Mouse (Mus musculus) neutrophil, adult 65 days (primary cell): ENCODE measurements around the gene Ccdc47. TPM values are rescaled to one million over a fixed set of nuclear protein-coding genes. Genes with fewer than 3 reads are reported as not detected.

ENCODE experiments used
- total RNA-seq: library from RNA; stranded (reverse); gene quantifications from 2 replicates; pipeline ENCODE4 v1.2.4, GENCODE M21; 2023

The Ccdc47 gene
- total RNA-seq: 22.5 and 24.8 TPM in 2 replicates

GRCm38 (mm10) chr11:106215927-106216729 lies at the start of gene Ccdc47:
Gene Ccdc47 (minus strand): TSS chr11:106216344.

DNA sequence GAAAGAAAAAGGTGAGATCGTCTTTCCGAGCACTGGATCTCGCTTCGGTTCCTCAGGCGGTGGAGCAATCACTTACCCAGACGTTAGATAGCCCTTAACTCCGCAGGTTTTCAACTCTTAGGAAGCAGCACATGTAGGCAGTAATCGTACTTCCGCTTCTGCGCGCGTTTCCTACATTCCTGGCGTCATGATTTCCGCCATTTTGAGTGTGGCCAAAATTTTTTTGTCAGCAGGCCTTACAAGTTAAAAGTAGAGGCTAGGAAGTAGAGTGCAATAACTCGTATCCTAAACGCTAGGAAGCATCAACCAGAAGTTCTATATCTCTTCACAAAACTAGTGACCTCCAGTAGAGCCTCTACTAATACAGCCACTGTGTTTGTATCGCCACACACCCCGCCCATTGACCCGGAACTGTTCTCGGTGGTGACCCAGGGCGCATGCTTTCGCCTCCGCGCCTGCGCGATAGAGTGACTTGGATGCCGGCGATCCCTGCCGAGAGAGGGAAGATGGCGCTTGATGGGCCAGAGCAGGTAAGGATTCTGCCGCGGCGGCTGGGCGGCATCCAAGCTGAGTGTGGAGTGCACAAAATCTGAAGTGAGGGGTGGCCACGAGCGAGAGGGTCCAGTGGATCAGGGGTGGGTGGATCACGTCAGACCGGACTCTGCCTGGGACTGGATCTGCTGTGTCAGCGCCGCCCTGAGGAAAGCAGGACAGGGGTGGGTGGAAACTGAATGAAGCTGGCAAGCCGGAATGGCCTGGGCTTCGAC lies 39.7 kb upstream of the Ccdc47 start, which contains the start of the genes Ftsj3 and Psmc5:
Gene Ftsj3, minus strand, starts transcription at position 395 of the 767 bp plus-strand sequence.
Gene Psmc5, plus strand, starts transcription at position 470 of the 767 bp plus-strand sequence.

DNA sequence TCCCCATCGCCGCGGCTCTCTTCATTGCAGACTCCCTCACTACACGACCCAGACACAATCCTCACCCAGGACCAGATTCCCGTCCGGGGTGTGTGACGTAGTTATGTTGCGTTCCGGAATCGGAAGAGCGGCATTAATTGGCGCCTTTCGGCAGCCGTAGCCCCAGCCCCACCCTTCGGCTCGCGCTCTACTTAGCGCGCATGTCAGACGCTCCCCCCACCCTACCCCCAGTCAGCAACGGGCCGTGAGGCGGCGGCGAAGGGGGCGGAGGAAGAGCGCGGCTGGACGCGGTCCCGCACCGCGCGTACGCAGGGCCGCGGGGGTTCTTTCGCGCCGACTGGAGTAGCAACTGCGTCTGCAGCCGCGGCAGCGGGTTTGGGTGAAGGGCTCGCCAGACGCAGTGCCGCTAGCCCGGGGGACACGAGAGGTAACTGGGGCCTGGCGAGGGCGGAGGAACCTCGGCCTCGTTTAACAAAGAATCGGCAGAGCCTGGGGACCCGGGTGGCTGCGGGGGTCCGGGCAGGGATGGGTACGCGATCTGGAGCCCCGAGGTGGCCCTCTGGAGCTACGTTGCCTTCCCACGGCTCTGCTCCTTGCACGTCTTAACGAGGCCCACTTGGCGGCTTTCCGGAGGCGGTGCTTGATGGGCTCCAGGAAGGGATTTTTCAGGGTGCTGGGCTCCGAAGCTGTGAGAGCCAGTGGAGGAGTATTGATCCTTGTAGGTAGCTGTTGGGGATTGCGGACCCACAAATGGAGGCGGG lies 766 bp upstream of the Ccdc47 start, which contains the start of gene Ddx42:
Gene Ddx42, plus strand, starts transcription at position 197 of the 761 bp plus-strand sequence.

DNA sequence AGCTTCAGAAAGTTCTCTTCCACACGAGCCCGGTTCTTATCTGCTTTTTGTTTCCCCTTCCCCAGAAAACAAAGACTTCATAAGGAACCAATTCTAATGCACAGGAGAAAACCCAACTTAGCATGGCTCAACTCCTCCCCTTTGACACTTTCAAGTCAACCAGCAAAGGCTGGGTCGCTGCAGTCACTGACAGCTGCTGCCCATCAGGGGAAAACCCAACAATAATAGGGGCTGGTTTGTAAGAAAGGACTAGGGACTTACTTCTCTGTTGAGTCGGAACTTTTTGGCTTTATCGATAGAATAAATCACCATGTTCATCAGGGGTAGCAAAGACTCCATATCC lies 14.1 kb downstream of the Ccdc47 start, which contains the start of gene Strada:
Gene Strada, minus strand, starts transcription at position 46 of the 343 bp plus-strand sequence.

DNA sequence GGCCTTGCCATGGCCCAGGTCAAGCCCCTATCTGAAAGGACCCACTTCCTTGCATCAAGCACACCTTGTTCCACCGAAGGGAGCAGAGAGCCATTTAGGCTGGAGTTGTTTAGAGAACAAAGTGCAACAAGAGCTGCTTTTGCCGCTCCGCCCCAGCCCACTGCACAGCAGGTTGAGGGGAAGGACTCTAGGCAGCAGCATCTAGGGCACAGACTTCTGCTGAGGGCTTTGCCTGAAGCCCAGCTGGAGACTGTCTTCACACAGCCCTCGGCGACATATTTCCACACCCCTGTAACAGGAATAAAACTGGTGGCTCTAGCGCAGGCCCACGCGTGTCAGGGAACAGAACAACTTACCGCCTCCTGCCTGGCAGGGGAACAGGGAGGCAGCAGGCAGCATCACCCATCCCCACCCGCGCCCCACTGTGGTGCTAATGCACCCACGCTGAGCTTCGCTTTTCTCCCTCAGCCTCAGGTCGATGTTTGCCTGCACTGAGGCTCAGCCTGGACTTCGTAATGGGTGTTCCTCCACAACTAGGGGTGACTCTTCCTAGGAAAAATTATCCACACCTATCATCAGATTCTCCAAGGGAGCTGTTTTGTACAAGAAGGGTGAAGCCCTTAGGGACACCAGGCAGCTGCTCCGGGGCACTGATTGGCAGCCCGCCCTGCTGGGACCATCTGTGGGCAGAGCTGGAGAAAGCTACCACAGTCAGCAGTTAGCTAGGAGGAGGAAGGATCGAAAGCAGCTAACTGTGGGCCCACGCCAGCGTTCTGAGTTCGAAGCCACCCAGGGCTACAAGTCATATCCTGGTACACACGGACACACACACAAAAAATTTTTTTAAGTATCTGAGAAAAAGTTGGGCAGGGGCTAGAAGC lies 55.1 kb downstream of the Ccdc47 start, which contains the start of the genes Gm10840 and Limd2:
Gene Gm10840, plus strand, starts transcription at position 10 of the 881 bp plus-strand sequence.
Gene Limd2, minus strand, starts transcription at position 20 of the 881 bp plus-strand sequence.

Other genes starting within 250 kb of the Ccdc47 start
- 0.73 and 2.0 TPM in 2 replicates for gene Ace, start 248.4 kb downstream of the Ccdc47 start, total RNA-seq
- not detected in 2 replicates for gene Ace3, start 221.7 kb downstream of the Ccdc47 start, total RNA-seq
- not detected in 2 replicates for gene Kcnh6, start 208.2 kb downstream of the Ccdc47 start, total RNA-seq
- 43.3 and 48.1 TPM in 2 replicates for gene Dcaf7, start 179.5 kb downstream of the Ccdc47 start, total RNA-seq
- gene Taco1, start 150.3 kb downstream of the Ccdc47 start, total RNA-seq: 3.5 and 4.1 TPM in 2 replicates
- gene Map3k3, start 131.7 kb downstream of the Ccdc47 start, total RNA-seq: 193 and 212 TPM in 2 replicates
- gene Gm10840, start 55.5 kb downstream of the Ccdc47 start, total RNA-seq: 2.3 and 4.2 TPM in 2 replicates
- gene Limd2, start 55.5 kb downstream of the Ccdc47 start, total RNA-seq: 392 and 416 TPM in 2 replicates
- gene Strada, start 14.2 kb downstream of the Ccdc47 start, total RNA-seq: 19.7 and 23.4 TPM in 2 replicates
- gene Ddx42, start 582 bp upstream of the Ccdc47 start, total RNA-seq: 35.1 and 40.9 TPM in 2 replicates
- gene Ftsj3, start 39.7 kb upstream of the Ccdc47 start, total RNA-seq: 11.2 and 27.4 TPM in 2 replicates
- 26.6 and 32.7 TPM in 2 replicates for gene Psmc5, start 39.8 kb upstream of the Ccdc47 start, total RNA-seq
- 74.7 and 86.4 TPM in 2 replicates for gene Smarcd2, start 56.6 kb upstream of the Ccdc47 start, total RNA-seq
- 0.16 TPM in 1 of 2 replicates, not detected in the other for gene Tcam1, start 60.3 kb upstream of the Ccdc47 start, total RNA-seq
- not detected in 2 replicates for gene Gh, start 85.5 kb upstream of the Ccdc47 start, total RNA-seq
- gene Cd79b, start 98.4 kb upstream of the Ccdc47 start, total RNA-seq: 3.8 and 15.6 TPM in 2 replicates
- gene Scn4a, start 136.9 kb upstream of the Ccdc47 start, total RNA-seq: 0.07 and 0.09 TPM in 2 replicates
- gene Prr29, start 149.1 kb upstream of the Ccdc47 start, total RNA-seq: not detected in 2 replicates
- gene Icam2, start 171.7 kb upstream of the Ccdc47 start, total RNA-seq: 8.5 and 16.0 TPM in 2 replicates